Mouse (Mus musculus): ENCODE data around the gene Zfp704.

Gene Zfp704

DNA sequence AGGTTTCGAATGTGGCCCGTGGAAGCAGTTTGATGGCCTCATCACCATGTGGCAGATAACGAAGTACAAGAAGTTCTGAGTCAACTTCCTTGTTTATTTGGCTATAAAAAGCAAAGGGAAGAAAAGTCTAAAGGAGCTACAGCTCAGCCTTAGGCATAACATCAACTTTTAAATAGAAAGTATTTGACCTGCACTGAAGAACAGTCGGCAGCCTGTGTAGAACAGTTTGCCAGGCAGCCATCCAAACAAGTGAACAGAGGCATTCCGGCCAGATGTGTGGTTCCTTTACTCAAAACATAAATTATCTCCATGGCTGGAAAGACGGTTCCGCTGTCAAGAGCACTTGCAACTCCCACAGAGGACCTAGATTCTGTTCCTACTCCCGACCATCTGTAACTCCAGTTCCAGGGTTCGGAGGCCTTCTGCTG is 202.8 kb downstream of the Zfp704 start:
- DNase-seq, result peak; percentile 26

DNA sequence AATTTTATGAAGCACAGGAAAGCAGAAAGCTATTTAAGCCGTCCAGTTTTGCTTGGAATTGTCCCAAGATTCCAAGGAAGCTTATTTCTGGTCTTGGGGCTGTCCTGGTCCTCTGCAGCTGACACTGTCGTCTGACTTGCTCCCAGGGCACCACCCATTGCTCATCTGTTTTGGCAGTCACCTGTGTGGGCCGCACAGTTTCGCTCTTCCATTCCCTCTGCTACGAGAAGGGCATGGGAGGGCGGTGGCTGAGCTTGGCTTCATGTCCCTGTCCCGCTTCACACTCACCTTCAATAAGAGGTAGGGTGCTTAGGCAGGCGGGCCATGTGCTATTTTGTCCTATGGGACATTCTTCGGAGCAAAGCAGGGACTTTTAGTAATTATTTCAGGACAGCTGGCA is 204.5 kb downstream of the Zfp704 start:
- no peak for DNase-seq

DNA sequence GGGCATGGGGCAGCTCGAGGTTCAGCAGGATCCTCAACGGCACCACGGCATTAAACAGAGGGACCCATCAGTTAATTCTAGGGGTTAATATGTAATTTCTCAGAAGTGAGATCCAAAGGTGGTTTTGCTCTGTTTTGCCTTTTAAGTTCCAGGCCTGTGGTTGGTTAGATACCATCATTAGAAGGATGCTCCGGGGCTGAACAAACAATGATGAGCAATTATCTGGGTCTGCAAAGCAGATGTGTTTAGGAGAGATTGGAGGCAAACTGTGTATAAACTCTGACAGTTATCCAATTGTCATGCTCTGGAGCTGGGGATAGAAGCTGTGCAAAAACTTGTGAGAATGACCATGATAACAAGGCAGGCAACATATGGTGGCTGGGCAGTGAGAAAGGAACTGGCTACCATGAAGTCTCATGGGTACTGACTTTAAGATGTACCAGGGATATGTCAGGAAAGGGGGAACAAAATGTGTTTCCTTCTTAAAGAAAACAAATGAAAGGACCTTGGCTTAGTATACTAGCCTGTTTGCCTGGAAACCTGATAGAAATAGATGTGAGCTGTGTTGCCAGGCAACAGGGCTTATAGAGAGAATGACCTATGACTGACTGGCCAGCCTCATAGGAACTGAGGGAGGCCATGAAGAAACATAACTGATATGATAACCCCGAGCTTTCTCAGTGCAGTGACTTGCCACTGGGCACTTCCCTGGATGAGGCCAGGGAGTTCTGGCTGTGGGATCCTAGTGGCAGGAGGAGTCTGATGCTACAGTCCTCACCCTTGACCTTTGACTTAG is 206.4 kb downstream of the Zfp704 start:
- no peak for DNase-seq

DNA sequence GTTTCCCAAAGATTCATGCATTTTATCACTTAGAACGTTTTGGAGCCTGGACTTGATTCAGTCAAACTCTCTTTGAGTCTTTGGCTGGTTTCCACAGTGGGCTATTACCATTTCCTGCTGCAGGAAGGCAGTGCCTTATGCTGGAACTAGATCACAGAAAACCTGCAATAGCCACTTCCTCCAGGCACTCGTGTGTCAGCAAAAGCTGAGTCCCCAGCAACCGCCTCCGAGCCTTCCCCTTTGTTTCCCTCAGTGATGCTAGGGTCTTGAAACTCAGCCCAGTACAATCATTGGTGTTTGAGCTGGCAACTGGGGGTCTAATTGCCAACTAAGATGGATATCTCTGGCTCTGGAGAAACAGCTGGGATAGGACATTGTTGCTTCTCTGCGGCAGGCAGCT is 207.0 kb downstream of the Zfp704 start:
- no peak for DNase-seq

DNA sequence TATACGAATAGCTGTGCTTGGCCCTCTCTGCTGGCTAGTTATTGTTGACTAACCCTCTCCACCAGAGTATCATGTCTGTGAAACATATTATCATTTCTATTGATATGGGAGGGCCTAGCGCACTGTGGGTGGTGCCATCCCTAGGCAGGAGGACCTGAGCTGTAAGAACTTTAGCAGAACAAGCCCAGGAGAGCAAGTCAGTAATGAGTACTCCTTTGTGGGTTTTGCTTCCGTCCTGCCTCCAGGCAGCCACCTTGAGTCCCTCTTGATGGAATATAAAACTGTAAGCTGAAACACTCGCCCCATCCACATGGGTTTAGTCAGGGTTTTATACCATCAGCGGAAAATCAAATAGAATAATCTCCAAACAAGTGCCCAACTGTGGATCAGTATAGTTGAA is 207.5 kb downstream of the Zfp704 start:
- no peak for DNase-seq

DNA sequence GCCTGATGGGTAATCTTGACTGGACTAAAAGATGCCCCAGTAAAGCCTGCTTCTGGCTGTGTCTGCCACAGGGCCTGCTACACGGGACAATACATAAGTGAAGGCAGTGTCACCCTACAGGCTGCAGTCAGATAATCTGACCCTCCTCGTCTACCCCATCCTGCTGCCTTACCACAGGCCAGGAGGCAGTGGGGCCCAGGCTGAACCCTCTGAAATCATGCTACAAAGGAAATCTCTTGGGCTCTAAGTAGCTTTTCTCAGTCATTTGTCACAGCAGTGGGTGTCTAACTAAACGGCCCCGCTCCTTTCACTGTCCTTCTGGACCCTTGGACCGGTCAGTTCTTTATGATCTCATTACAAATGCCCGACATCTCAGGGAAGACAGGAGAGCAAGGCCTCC is 208.2 kb downstream of the Zfp704 start:
- DNase-seq, result no peak

DNA sequence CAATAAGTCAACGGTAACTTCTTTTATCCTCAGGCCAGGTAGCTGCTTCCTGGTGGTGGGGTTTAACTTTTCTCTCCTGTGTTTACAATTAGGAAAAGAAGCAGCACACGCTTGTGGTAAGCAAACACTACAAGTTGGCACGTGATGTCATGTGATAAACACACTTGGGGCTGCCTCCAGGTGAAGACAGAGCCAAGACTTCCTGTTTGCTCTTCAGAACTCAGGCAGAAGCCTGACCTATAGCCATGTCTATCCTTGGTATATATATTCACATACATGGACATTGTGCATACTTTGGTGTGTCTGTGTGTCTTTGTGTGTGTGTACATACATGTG is 209.0 kb downstream of the Zfp704 start:
- DNase-seq, result no peak

DNA sequence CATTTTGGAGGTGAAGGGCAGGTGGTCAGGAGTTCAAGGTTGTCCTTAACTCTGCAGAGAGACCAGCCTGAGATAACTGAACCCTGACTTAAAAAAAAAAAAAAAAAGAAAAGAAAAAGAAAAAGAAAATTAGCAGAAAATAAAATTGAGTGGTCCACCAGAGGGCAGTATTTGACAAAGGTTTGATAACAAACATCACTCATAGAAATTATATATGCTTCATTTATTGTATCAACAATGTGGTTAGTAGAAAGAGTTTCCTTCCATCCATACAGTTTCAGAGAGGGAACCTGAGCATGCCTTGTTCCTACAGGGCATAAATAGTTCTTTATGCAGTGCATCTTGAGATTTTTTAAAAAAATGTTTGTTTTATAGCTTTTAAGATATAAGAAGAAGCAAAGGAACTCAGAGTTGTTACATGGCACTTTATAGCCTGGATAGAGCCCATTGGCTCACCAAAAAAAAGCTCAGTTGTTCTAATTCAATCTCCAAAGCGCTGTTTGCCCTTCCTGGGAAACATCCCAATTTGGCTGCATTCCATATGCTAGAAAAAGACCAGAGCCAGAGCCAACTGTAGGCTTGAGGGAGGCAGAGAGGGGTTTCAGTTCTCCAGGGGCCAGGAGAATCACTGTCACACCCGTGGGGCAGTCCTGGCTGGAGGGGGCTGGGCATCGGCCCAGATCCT is 209.5 kb downstream of the Zfp704 start:
- DNase-seq, result peak; percentile 15

DNA sequence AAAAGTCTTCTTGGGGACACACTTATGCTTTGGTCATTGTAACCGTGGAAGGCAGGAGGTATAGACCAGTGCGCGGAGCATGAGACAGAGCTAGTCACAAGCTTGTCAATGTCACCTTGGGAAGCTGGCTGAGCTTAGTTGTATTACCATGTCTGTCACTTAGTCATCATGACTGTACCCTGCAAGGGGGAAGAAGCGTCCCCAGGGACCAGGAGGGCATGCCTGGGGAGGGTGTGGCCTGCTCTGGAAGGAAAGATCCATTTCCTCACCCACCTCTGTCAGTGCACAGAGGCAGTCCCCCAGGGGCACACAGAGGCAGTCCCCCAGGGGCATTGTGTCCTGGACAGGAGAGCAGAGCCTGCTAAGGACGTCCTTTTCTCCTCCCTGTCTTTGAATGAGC is 211.6 kb downstream of the Zfp704 start:
- no peak for DNase-seq

Measured in right cerebral cortex, adult 18-20 months (tissue).